Mouse (Mus musculus) left cerebral cortex, adult 2 months (tissue): ENCODE results near the gene Hist1h3h. TPM values are rescaled to one million over a fixed set of nuclear protein-coding genes. Genes with fewer than 3 reads are reported as not detected.
A peak's percentile ranks its signal among the peaks of the same experiment; 100 is the strongest.
"Not testable (repeated sequence)": the region's sequence is repeated elsewhere in the genome, so short reads cannot be mapped to it uniquely, and the experiment has no call there.

Source experiments
- DNase-seq, 2 experiments: peaks; one replicate each; pipeline ENCODE4 v3.0.0; 2021 to 2022; ENCODE audit warnings: low spot score in 2 of 2, mixed read lengths in 1 of 2; ENCODE audit errors: extremely low spot score in 1 of 2
- H3K27ac ChIP-seq: fragments of 200-600 bp; 2 replicates; pipeline ENCODE4 v1.8.1; 2022
- H3K4me3 ChIP-seq: fragments of 200-600 bp; 2 replicates; pipeline ENCODE4 v1.8.1; 2022
- CTCF ChIP-seq: fragments of 200-600 bp; IDR thresholded peaks from 2 replicates; pipeline ENCODE4 v1.8.1; 2022; ENCODE audit warnings: antibody characterized with exemption, mild to moderate bottlenecking, moderate library complexity
- intact Hi-C: fragments of 180-260 bp; cut with DNase I; formaldehyde crosslinking; loops from one replicate; pipeline ENCODE4 v1.15.1; 2025
- microRNA-seq, 2 experiments: library from miRNA; unstranded; fragments of <30 nt; microRNA quantifications; one replicate each; pipeline ENCODE4 v1.2.0; 2021
- total RNA-seq, 2 experiments: library from RNA; stranded (reverse); gene quantifications; 2 replicates each; pipeline ENCODE4 v1.2.3; 2021

The Hist1h3h gene
- total RNA-seq, 2 experiments from 2014 or later = 54.6 to 74.2 TPM

DNA sequence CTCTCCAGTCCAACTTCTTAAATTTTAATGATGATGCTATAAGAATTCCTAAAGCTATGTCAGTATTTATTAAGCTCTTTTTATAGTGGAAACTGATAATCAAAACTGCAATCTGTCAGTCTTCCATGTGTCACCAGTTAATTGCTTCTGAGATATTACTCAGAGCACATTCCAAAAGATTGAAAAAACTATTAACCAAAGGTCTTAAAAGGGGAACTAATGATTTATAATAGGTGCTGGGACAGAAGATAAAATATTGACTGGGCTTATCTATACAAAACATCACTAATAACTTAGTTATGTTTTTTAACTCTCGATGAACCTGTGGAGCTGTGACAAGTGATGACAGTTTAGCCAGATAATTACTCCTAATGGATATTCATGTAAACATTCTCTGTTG, 27.5 kb downstream of the Hist1h3h start:
- TF ChIP-seq CTCF = no peak
- Histone ChIP-seq H3K4me3 (no peak overlapping the region), H3K27ac (no peak overlapping the region)
- no peak for DNase-seq
- intact Hi-C loops = no loop called here

DNA sequence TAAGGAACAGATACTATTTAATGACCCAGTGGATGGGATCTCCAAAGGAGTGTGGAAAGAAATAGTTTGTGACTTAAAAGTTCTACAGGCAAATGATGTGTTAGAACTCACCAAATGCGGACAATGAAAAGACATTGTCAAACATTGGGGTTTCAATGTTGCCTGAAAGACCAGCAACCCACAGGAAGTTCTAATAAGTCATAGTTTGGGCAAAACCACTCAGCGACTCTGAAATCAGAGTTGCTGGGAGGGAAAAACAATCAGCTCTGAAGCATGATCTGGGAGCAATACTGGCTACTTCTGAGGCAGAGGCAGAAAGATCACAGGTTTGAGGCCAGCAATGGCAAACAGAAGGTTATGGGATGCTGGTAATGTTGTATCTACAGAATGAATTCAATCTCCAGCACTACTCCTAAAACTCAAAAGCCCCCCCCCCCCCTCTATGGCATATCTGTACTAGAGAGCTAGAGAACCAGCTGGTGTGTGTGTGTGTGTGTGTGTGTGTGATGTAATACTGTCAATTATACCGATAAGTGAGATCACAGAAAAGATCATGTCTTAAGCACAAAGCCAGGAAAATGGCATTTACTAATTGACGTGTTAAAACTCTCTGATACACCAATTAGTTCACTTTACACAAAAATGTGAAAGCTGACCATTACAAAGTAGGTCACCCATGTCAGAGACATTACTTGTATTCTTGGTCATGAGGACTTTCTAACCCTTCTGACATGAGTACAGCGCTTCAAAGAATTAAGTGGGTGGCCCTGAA, 32.1 kb downstream of the Hist1h3h start:
- H3K4me3 ChIP-seq = peak overlapping the region; percentile 57
- no peak for DNase-seq
- H3K27ac ChIP-seq = no peak overlapping the region
- intact Hi-C loops = loop anchor here (1.0 to 10.0 kb wide), 7 partner anchors 12 to 2003 kb away; partner anchors contain the start of genes Hist1h1t, Hist1h2ab, Hist1h2ag and Hist1h2ai
- TF ChIP-seq CTCF = no peak

DNA sequence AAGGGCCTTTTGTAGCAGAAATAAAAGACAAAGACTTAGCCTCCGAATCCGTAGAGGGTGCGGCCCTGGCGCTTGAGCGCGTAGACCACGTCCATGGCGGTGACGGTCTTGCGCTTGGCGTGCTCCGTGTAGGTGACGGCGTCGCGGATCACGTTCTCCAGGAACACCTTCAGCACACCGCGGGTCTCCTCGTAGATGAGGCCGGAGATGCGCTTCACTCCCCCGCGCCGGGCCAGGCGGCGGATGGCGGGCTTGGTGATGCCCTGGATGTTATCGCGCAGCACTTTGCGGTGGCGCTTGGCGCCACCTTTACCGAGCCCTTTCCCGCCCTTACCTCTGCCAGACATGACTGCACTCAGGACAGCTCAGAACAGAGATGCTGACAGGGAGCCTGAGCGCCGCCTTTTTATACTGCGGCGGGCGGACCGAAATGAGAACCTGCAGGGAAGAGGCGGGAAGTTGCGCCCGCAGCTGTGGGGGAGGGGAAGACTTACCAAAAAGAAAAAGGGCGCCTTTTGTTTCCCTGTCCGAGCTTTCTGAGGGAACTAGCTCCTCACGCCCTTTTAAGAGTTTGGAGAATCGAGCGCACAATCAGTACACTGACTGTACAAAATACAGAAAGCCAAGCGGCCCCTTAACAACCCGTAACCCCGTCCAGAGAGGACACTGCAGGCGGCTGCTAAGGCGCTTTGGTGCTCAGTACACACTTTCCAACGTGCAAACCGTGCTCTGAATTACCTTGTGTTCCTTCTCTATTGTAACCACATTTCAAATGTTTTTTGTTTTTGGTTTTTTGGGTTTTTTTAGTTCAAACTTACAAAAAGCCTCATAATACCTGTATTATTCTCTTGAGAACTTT, 32.9 kb downstream of the Hist1h3h start, which contains the start of gene Hist1h4k:
Gene Hist1h4k (minus strand): TSS at position 347 of the 859 bp plus-strand sequence.
- H3K27ac ChIP-seq = peak within 1 kb of the TSS; percentile 9; the same call in 1 of the 2 replicates
- peak; percentile 93 to 94 for DNase-seq
- H3K4me3 ChIP-seq = peak within 1 kb of the TSS; percentile 57
- intact Hi-C loops = loop anchor here (1.0 to 10.0 kb wide), 6 partner anchors 16 to 2002 kb away; partner anchors contain the start of genes Hist1h1t, Hist1h2ab, Hist1h2ag and Hist1h2ai

DNA sequence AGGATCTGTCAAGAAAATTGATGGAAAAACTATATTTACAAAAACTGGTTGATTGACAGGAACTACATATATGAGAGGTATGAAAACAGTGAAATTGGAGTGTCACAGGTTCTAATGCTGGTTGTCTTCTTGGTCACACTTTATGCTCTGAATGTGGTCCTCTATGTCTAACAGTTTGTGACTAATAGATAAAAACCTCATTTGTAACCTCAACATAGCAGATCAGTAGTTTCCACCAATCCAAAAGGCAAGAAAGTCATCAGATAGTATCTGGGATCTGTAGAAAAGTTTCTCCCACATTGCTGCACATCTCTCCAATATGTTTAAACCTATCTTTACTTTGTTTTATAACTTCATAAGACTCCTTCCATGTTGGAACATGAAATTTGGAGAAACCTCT, 34.0 kb downstream of the Hist1h3h start:
- no peak for TF ChIP-seq CTCF
- no peak for DNase-seq
- H3K4me3 ChIP-seq = no peak overlapping the region
- no peak overlapping the region for H3K27ac ChIP-seq
- intact Hi-C loops = loop anchor here (2.0 to 10.0 kb wide), 4 partner anchors 41 to 2001 kb away; partner anchors contain the start of genes Hist1h1t, Hist1h2ab, Hist1h2ag and Hist1h2bj

DNA sequence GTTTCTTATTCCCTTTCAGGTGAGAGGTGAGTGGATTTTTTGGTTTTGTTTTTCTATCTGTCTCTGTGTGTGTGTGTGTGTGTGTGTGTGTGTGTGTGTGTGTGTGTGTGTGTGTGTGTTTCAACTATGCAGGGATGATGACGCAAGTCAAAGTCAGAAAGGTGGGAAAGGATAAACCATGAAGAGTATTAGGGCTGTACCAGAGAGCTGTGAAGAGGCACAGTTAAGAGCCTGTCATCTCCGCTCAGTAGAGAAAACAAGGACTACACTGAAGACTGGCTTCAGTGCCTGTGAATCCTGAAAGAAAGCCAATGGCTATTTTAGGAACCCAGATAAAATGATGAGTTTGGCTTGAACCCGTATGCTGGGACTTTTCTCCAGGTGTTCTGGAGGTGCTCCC, 34.4 kb downstream of the Hist1h3h start:
- no peak overlapping the region for H3K4me3 ChIP-seq
- DNase-seq = no peak
- no peak for TF ChIP-seq CTCF
- intact Hi-C loops = loop anchor here (2.0 to 10.0 kb wide), 6 partner anchors 29 to 2000 kb away; partner anchors contain the start of genes Hist1h1b, Hist1h1e, Hist1h1t and Hist1h2ab
- no peak overlapping the region for H3K27ac ChIP-seq

DNA sequence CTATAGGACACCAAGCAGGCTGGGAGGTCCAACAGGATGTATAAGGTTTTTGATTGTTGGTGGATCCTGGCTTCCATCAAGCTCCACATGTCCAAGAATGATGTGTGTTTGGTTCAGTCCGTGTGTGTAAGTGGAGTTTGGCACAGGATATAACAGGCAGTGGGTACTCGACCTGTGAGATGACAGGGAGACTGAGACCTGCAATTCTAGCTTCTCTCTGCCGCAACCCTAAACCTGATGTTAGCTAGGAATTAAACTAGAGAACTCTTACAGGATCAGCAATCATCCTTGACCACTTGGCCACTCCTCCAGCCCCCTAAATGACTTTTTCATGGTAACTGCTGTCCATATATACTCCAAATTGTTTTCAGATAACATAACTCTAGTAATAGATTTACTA, 34.9 kb downstream of the Hist1h3h start:
- DNase-seq = no peak
- H3K27ac ChIP-seq = no peak overlapping the region
- intact Hi-C loops = loop anchor here (2.0 to 10.0 kb wide), 5 partner anchors 28 to 2000 kb away; partner anchors contain the start of genes Hist1h1b, Hist1h1e, Hist1h1t and Hist1h2ab
- H3K4me3 ChIP-seq = no peak overlapping the region
- no peak for TF ChIP-seq CTCF

DNA sequence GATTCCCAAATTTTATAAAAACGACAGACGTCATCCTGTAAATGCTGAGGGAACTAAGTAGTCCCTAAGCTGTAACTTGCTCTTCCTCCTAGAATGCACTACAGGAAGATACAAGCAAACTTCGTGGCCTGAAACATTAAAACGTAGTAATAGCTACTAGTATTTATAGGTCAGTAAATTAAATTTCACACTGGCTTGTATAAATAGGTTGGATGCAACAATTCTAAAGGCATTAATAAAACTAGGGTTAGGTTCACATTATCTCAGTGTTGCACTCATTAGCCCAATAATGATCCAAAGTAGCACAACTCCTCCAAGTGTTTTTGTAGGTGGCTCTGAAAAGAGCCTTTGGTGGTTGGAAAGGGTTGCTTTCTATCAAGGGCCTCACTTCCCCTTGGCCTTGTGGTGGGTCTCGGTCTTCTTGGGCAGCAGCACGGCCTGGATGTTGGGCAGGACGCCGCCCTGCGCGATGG, 35.6 kb downstream of the Hist1h3h start:
- no peak for DNase-seq
- TF ChIP-seq CTCF = no peak
- Histone ChIP-seq H3K27ac (peak overlapping the region; percentile 80), H3K4me3 (peak overlapping the region; percentile 50)
- intact Hi-C loops = loop anchor here (2.0 to 10.0 kb wide), 5 partner anchors 28 to 1999 kb away; partner anchors contain the start of genes Hist1h1b, Hist1h1e, Hist1h1t and Hist1h2ab

DNA sequence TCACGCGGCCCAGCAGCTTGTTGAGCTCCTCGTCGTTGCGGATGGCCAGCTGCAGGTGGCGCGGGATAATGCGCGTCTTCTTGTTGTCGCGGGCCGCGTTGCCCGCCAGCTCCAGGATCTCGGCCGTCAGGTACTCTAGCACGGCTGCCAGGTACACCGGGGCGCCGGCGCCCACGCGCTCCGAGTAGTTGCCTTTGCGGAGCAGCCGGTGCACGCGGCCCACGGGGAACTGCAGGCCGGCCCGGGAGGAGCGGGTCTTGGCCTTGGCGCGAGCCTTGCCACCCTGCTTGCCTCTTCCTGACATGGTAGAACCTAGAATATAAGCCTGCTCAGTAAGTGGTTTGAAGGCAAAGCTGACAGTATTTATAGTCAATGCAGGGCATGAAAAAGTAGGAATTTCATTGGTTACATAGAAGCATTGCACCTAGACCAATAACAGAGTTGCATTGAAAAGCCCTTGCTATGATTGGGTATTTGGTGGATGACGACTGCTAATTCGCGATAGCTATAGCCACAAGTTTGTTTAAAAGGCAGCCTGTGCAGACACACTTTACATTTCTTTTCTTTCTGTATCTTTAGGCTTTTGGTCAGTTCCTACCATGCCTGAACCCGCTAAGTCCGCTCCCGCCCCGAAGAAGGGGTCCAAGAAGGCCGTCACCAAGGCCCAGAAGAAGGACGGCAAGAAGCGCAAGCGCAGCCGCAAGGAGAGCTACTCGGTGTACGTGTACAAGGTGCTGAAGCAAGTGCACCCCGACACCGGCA, 36.2 kb downstream of the Hist1h3h start, which contains the start of the genes Hist1h2ak and Hist1h2bn:
Gene Hist1h2ak (minus strand): TSS at position 304 of the 762 bp plus-strand sequence.
Gene Hist1h2bn (plus strand): TSS at position 600 of the 762 bp plus-strand sequence.
- H3K27ac ChIP-seq = peak within 1 kb of the TSS; percentile 80
- intact Hi-C loops = loop anchor here (2.0 to 10.0 kb wide), 5 partner anchors 27 to 1999 kb away; partner anchors contain the start of genes Hist1h1b, Hist1h1e, Hist1h1t and Hist1h2ab
- peak within 1 kb of the TSS; percentile 50 for H3K4me3 ChIP-seq
- peak; percentile 50 to 69 for DNase-seq

DNA sequence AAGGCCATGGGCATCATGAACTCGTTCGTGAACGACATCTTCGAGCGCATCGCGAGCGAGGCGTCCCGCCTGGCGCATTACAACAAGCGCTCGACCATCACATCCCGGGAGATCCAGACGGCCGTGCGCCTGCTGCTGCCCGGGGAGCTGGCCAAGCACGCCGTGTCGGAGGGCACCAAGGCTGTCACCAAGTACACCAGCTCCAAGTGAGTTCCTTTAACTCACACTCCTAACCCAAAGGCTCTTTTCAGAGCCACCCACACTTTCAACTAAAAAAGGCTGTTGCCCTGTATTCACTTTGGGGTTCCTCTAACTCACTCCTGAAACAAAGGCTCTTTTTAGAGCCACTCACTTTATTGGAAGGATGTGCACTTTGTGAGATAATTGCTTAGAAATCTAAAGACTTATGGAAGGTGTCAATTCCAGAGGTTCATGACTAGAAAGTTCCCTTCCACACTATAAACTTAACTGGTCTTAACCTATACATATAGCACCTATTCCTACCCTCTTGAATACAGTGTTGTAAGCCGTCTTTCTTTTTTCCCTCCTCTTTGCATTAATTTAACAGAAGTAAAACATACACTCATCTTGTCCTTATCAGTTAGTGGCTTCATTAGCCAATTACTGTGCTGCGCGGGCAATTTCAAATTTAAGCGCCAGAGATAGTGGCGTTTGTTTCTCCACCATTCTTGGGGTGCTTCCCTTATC, 37.0 kb downstream of the Hist1h3h start:
- not testable (repeated sequence) for H3K27ac ChIP-seq, DNase-seq
- intact Hi-C loops = loop anchor here (5.0 to 10.0 kb wide), 3 partner anchors 290 to 1998 kb away; partner anchors contain the start of genes Hist1h1t, Hist1h2ab, Hist1h2ag and Hist1h2bj
- peak overlapping the region; percentile 50 for H3K4me3 ChIP-seq

DNA sequence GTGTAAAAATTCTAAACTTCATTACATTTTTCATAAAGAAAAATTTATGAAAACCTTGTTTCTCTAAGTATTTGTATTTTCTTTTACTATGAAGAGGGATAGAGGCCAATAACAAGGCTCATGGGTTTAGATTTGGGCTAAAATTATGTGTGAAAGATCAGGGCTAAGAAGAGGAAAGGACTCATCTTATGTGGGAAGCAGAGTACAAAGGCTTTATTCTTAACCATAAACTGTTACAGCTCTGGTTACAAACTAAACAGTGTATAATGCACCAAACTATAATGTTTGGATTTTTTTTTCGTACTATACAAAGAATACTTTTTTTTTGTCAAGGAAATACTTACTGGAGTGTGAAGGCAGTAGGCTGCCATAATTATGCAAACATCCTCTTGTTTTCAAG, 38.2 kb downstream of the Hist1h3h start:
- Histone ChIP-seq H3K4me3 (no peak overlapping the region), H3K27ac (no peak overlapping the region)
- intact Hi-C loops = loop anchor here (10.0 kb wide), 2 partner anchors 289 to 1939 kb away; partner anchors contain the start of genes Hist1h1t, Hist1h2ag, Hist1h2bj and Hist1h4c
- no peak for TF ChIP-seq CTCF
- DNase-seq = no peak

Small RNA genes within 50 kb of the gene (microRNA-seq; reads per million reads assigned to microRNA genes)
- 0 reads per million in 2 experiments for gene Gm44357
- gene Gm44367 = 0 reads per million in 2 experiments
- gene Gm44454 = 0 reads per million in 2 experiments

Other genes starting within 250 kb of the Hist1h3h start
- gene Nkapl, start 249.2 kb upstream of the Hist1h3h start, total RNA-seq = under 1 TPM; 0.40 to 0.77 TPM
- 1 to 10 TPM; 4.4 to 6.8 TPM for gene Zkscan4, start 238.8 kb upstream of the Hist1h3h start, total RNA-seq
- not detected for gene Gm10065, start 238.2 kb upstream of the Hist1h3h start, total RNA-seq
- gene AK157302, start 222.4 kb upstream of the Hist1h3h start, total RNA-seq = 10 to 100 TPM; 21.9 to 22.8 TPM
- 10 to 100 TPM; 51.7 to 53.8 TPM for gene Gm11273, start 216.2 kb upstream of the Hist1h3h start, total RNA-seq
- 10 to 100 TPM; 14.4 to 19.0 TPM for gene Zkscan8, start 186.5 kb upstream of the Hist1h3h start, total RNA-seq
- gene Olfr1366, start 174.9 kb upstream of the Hist1h3h start, total RNA-seq = not detected
- gene Olfr1535, start 157.8 kb upstream of the Hist1h3h start, total RNA-seq = not detected
- gene Olfr1364, start 135.9 kb upstream of the Hist1h3h start, total RNA-seq = not detected
- gene Olfr1362, start 103.6 kb upstream of the Hist1h3h start, total RNA-seq = not detected
- not detected for gene Olfr11, start 75.1 kb upstream of the Hist1h3h start, total RNA-seq
- gene Olfr1361, start 54.3 kb upstream of the Hist1h3h start, total RNA-seq = not detected
- not detected for gene Olfr1360, start 40.3 kb upstream of the Hist1h3h start, total RNA-seq
- not detected for gene Olfr1359, start 19.5 kb upstream of the Hist1h3h start, total RNA-seq
- 10 to 100 TPM; 23.7 to 28.5 TPM for gene Hist1h2bl, start 1.5 kb upstream of the Hist1h3h start, total RNA-seq
- gene Hist1h2ai, start 1.2 kb upstream of the Hist1h3h start, total RNA-seq = 10 to 100 TPM; 25.4 to 32.6 TPM
- 1 to 10 TPM; 4.8 to 5.4 TPM for gene Hist1h2bm, start 4.4 kb downstream of the Hist1h3h start, total RNA-seq
- 10 to 100 TPM; 13.9 to 19.4 TPM for gene Hist1h4j, start 17.4 kb downstream of the Hist1h3h start, total RNA-seq
- 100 to 1,000 TPM; 316 to 377 TPM for gene Hist1h4k, start 32.8 kb downstream of the Hist1h3h start, total RNA-seq
- 10 to 100 TPM; 13.2 to 13.5 TPM for gene Hist1h2ak, start 36.2 kb downstream of the Hist1h3h start, total RNA-seq
- 1 to 10 TPM; 8.3 TPM for gene Hist1h2bn, start 36.5 kb downstream of the Hist1h3h start, total RNA-seq
- gene Hist1h1b, start 63.0 kb downstream of the Hist1h3h start, total RNA-seq = 1 to 10 TPM; 6.7 to 8.3 TPM
- 10 to 100 TPM; 49.9 to 62.3 TPM for gene Hist1h3i, start 65.7 kb downstream of the Hist1h3h start, total RNA-seq
- 1 to 10 TPM in 1 of 2 experiments, not detected in 1; 2.7 TPM for gene Hist1h2an, start 69.6 kb downstream of the Hist1h3h start, total RNA-seq
- gene Hist1h2bp, start 69.8 kb downstream of the Hist1h3h start, total RNA-seq = 1 to 10 TPM; 1.3 to 5.5 TPM
- 10 to 100 TPM; 27.3 to 38.5 TPM for gene Hist1h2bq, start 92.5 kb downstream of the Hist1h3h start, total RNA-seq
- 10 to 100 TPM; 11.2 to 25.1 TPM for gene Hist1h2ao, start 92.8 kb downstream of the Hist1h3h start, total RNA-seq
- gene Hist1h4m, start 94.1 kb downstream of the Hist1h3h start, total RNA-seq = 100 to 1,000 TPM; 200 to 276 TPM
- 10 to 100 TPM; 18.7 to 21.6 TPM for gene Hist1h4n, start 114.5 kb downstream of the Hist1h3h start, total RNA-seq
- gene Hist1h2ap, start 115.8 kb downstream of the Hist1h3h start, total RNA-seq = 10 to 100 TPM; 11.2 to 16.1 TPM
- gene Hist1h2br, start 116.1 kb downstream of the Hist1h3h start, total RNA-seq = 10 to 100 TPM; 27.0 to 39.1 TPM
- 1 to 10 TPM; 3.8 to 3.9 TPM for gene Zfp184, start 227.4 kb downstream of the Hist1h3h start, total RNA-seq